Mouse (Mus musculus): Measurements from ENCODE around the gene Iqub. TPM values are rescaled to one million over a fixed set of nuclear protein-coding genes. Genes with fewer than 3 reads are reported as not detected.

Iqub gene
- polyA plus RNA-seq, 1 experiment from 2014 or later, result 0.04 TPM

GRCm38 (mm10) chr6:24540106-24540505 lies 25.2 kb upstream of the Iqub start:
- Histone ChIP-seq H3K4me1 (ENCODE audit: control insufficient read depth, insufficient read depth, low read length) (no peaks in the 10 kb centered on the region), H3K36me3 (ENCODE audit: control insufficient read depth, insufficient read depth, low read length) (no peaks in the 10 kb centered on the region), H3K27ac (ENCODE audit: low read length) (no peak overlapping the region), H3K4me3 (ENCODE audit: low read length) (no peak overlapping the region), H3K9ac (ENCODE audit: low read depth, low read length) (no peak overlapping the region), H3K4me2 (ENCODE audit: low read depth, low read length) (no peak overlapping the region), H3K9me3 (ENCODE audit: control insufficient read depth, low read length) (no peaks in the 10 kb centered on the region), H3K27me3 (replicated peaks; ENCODE audit: control insufficient read depth, insufficient read depth, low read length) (no peaks in the 10 kb centered on the region)
- 77% methylated on average over 4 of the region's 4 CpGs for WGBS
- no peak for ATAC-seq

GRCm38 (mm10) chr6:24538435-24538834 lies 23.6 kb upstream of the Iqub start:
- Histone ChIP-seq H3K36me3 (ENCODE audit: control insufficient read depth, insufficient read depth, low read length) (no peaks in the 10 kb centered on the region), H3K27me3 (replicated peaks; ENCODE audit: control insufficient read depth, insufficient read depth, low read length) (no peaks in the 10 kb centered on the region), H3K4me1 (ENCODE audit: control insufficient read depth, insufficient read depth, low read length) (no peaks in the 10 kb centered on the region), H3K9me3 (ENCODE audit: control insufficient read depth, low read length) (no peaks in the 10 kb centered on the region), H3K27ac (ENCODE audit: low read length) (no peak overlapping the region), H3K9ac (ENCODE audit: low read depth, low read length) (no peak overlapping the region), H3K4me3 (ENCODE audit: low read length) (no peak overlapping the region), H3K4me2 (ENCODE audit: low read depth, low read length) (no peak overlapping the region)
- 87% methylated on average over 3 of the region's 3 CpGs for WGBS
- ATAC-seq, result no peak

DNA sequence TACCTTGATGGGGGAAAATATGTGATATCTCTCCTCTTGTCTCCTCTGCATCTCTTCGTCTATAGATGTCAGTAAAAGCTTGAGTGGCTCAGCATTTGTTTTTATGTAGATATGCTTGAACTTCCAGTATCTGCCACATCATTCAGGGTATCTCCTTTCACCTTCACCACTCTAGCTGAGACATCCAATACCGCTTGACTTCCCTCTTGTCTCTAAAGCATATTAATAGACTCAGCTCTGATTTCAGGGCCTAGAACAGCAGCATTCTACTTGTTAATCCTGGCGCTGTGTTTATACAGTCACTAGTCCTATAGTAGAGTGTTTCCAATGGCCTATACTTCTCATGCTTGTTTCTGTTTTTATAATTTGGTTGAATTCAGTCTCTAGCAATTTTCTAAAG lies 17.9 kb upstream of the Iqub start:
- Histone ChIP-seq H3K9ac (ENCODE audit: low read depth, low read length) (no peak overlapping the region), H3K27ac (ENCODE audit: low read length) (no peak overlapping the region), H3K4me1 (ENCODE audit: control insufficient read depth, insufficient read depth, low read length) (peaks cover 5% of the 10 kb centered on the region; the same call in 1 of the 2 replicates), H3K36me3 (ENCODE audit: control insufficient read depth, insufficient read depth, low read length) (no peaks in the 10 kb centered on the region), H3K4me2 (ENCODE audit: low read depth, low read length) (no peak overlapping the region), H3K4me3 (ENCODE audit: low read length) (no peak overlapping the region), H3K9me3 (ENCODE audit: control insufficient read depth, low read length) (no peaks in the 10 kb centered on the region), H3K27me3 (replicated peaks; ENCODE audit: control insufficient read depth, insufficient read depth, low read length) (no peaks in the 10 kb centered on the region)
- no peak for ATAC-seq
- 80% methylated on average over 3 of the region's 3 CpGs for WGBS

- Histone ChIP-seq H3K4me1 (ENCODE audit: control insufficient read depth, insufficient read depth, low read length) (peaks cover 8% of the 10 kb centered on the region; the same call in 1 of the 2 replicates), H3K4me3 (ENCODE audit: low read length) (peak overlapping the region; percentile 7), H3K4me2 (ENCODE audit: low read depth, low read length) (peak overlapping the region; percentile 45), H3K36me3 (ENCODE audit: control insufficient read depth, insufficient read depth, low read length) (no peaks in the 10 kb centered on the region), H3K9me3 (ENCODE audit: control insufficient read depth, low read length) (no peaks in the 10 kb centered on the region), H3K9ac (ENCODE audit: low read depth, low read length) (no peak overlapping the region), H3K27ac (ENCODE audit: low read length) (no peak overlapping the region), H3K27me3 (replicated peaks; ENCODE audit: control insufficient read depth, insufficient read depth, low read length) (no peaks in the 10 kb centered on the region)
- no peak for ATAC-seq
- 51% methylated on average over 11 of the region's 11 CpGs for WGBS
Observed at GRCm38 (mm10) chr6:24530711-24531420, 16.0 kb upstream of the Iqub start.

GRCm38 (mm10) chr6:24530166-24530565 lies 15.3 kb upstream of the Iqub start:
- WGBS, result 22% methylated on average over 4 of the region's 4 CpGs
- Histone ChIP-seq H3K27me3 (replicated peaks; ENCODE audit: control insufficient read depth, insufficient read depth, low read length) (no peaks in the 10 kb centered on the region), H3K36me3 (ENCODE audit: control insufficient read depth, insufficient read depth, low read length) (no peaks in the 10 kb centered on the region), H3K4me3 (ENCODE audit: low read length) (peak overlapping the region; percentile 7), H3K9me3 (ENCODE audit: control insufficient read depth, low read length) (no peaks in the 10 kb centered on the region), H3K9ac (ENCODE audit: low read depth, low read length) (no peak overlapping the region), H3K4me1 (ENCODE audit: control insufficient read depth, insufficient read depth, low read length) (peaks cover 11% of the 10 kb centered on the region; the same call in 1 of the 2 replicates), H3K27ac (ENCODE audit: low read length) (no peak overlapping the region), H3K4me2 (ENCODE audit: low read depth, low read length) (peak overlapping the region; percentile 45)
- ATAC-seq, result no peak

DNA sequence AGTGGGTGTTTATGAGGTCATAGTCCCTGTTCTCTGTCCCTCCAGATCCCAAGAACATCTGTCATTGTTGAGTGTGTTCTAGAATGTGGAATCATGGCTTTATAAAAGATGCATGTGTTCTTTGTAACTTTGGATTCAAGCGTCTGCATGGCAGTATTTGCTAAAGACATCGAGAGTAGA lies 13.1 kb upstream of the Iqub start, which contains the start of gene Asb15:
Asb15 (plus strand) TSS at position 81 of the 180 bp plus-strand sequence.
- 34% methylated on average over 2 of the region's 2 CpGs for WGBS
- Histone ChIP-seq H3K4me2 (ENCODE audit: low read depth, low read length) (peak within 1 kb of the TSS; percentile 75), H3K4me3 (ENCODE audit: low read length) (peak within 1 kb of the TSS; percentile 64), H3K4me1 (ENCODE audit: control insufficient read depth, insufficient read depth, low read length) (peaks cover 11% of the 10 kb centered on the region; the same call in 1 of the 2 replicates), H3K9me3 (ENCODE audit: control insufficient read depth, low read length) (no peaks in the 10 kb centered on the region), H3K36me3 (ENCODE audit: control insufficient read depth, insufficient read depth, low read length) (no peaks in the 10 kb centered on the region), H3K27me3 (replicated peaks; ENCODE audit: control insufficient read depth, insufficient read depth, low read length) (no peaks in the 10 kb centered on the region), H3K9ac (ENCODE audit: low read depth, low read length) (peak within 1 kb of the TSS; percentile 76), H3K27ac (ENCODE audit: low read length) (peak within 1 kb of the TSS; percentile 39)
- peak; percentile 34 for ATAC-seq

DNA sequence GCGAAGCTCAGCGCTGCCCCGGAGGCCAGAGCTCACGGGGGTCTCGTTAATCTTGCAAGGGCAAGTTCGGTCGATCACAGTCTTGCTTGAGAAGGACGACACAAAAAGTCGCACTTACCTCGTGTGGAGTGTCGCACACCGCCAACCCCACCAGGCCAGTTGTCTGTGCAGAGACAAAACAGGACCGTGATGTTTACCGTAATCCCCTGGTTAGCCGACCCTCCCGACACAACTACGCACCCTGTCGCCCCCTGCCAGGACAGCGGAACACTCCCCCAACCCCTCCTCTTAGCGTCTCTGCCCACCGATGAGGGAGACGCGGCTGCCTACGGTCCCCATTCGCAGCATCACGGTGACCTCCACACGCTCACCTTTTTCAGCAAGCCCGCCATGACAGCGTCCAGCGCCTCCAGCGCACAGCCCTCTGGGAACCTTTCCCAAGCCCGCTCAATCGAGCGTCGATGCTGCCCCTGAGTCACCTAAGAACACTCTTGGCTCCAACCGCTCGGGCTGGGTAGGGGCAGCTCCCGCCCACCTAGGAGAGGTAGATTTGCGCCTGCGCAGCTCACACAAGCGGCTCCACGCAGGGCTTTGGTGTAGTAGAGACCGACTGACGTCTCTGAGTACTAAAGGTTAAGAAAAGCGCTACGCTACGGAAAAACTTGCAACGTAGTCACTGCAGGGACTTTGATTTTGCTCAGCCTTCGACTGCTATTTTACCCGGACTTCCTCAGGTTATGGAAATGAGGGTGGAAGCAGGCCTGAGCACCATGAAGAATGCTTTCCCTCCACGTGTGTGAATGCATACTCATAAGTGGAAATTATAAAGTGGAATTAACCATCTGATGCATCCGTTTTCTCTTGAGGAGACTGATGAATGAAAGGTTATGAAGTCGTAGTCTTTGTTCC lies 12.5 kb upstream of the Iqub start, which contains the start of gene Ndufa5:
Ndufa5 (minus strand) TSS at position 859 of the 909 bp plus-strand sequence.
- H3K4me1 ChIP-seq (ENCODE audit: control insufficient read depth, insufficient read depth, low read length), result peaks cover 11% of the 10 kb centered on the region; the same call in 1 of the 2 replicates
- no peaks in the 10 kb centered on the region for H3K36me3 ChIP-seq (ENCODE audit: control insufficient read depth, insufficient read depth, low read length)
- no peaks in the 10 kb centered on the region for H3K9me3 ChIP-seq (ENCODE audit: control insufficient read depth, low read length)
- H3K27ac ChIP-seq (ENCODE audit: low read length), result peak within 1 kb of the TSS; percentile 39
- peak; percentile 99 for ATAC-seq
- under 1% methylated on average over 53 of the region's 53 CpGs for WGBS
- no peaks in the 10 kb centered on the region for H3K27me3 ChIP-seq (replicated peaks; ENCODE audit: control insufficient read depth, insufficient read depth, low read length)
- peak within 1 kb of the TSS; percentile 76 for H3K9ac ChIP-seq (ENCODE audit: low read depth, low read length)
- peak within 1 kb of the TSS; percentile 75 for H3K4me2 ChIP-seq (ENCODE audit: low read depth, low read length)
- H3K4me3 ChIP-seq (ENCODE audit: low read length), result peak within 1 kb of the TSS; percentile 64

DNA sequence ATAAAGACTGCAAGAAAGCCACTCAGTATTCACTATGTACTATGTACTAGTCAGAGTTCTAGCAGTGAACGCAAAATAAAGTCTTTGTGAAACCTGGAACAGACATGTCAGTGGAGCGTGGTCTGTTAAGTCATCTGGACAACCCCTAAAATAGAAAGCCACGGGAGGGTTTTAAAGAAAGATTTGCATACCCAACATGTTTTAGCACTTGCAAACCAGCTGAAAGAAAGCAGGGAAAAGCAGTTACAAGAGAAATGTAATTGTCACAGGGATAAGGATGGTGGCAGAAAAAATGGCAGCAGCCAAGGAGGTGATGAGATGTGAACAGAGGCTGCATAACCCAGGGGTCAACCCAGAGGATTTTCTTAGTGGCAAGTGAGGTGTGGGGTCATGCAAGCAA lies 10.8 kb upstream of the Iqub start:
- no peak for ATAC-seq
- H3K4me3 ChIP-seq (ENCODE audit: low read length), result no peak overlapping the region
- H3K4me1 ChIP-seq (ENCODE audit: control insufficient read depth, insufficient read depth, low read length), result peaks cover 11% of the 10 kb centered on the region; the same call in 1 of the 2 replicates
- H3K36me3 ChIP-seq (ENCODE audit: control insufficient read depth, insufficient read depth, low read length), result peaks cover 2% of the 10 kb centered on the region; the same call in 1 of the 2 replicates
- H3K4me2 ChIP-seq (ENCODE audit: low read depth, low read length), result no peak overlapping the region
- no peaks in the 10 kb centered on the region for H3K9me3 ChIP-seq (ENCODE audit: control insufficient read depth, low read length)
- H3K27me3 ChIP-seq (replicated peaks; ENCODE audit: control insufficient read depth, insufficient read depth, low read length), result no peaks in the 10 kb centered on the region
- 87% methylated on average over 3 of the region's 3 CpGs for WGBS
- no peak overlapping the region for H3K9ac ChIP-seq (ENCODE audit: low read depth, low read length)
- no peak overlapping the region for H3K27ac ChIP-seq (ENCODE audit: low read length)

DNA sequence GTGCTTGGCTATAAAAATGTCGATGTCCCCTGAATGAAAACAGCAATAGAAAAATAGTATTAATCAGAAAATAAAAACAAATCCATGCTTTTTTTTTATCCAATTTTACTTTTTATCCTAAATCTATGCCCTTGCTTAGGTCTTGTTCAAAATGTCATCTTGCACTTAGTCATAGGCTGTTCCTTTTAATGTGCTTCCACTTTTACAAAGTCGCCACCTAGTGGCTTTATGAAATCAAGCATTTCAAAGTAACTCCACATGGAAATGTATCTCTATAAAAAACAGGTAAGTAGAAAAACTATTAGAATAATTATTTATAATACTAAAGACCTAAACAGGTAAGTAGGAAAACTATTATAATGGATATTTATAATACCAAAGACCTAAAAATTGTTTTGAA lies 1.3 kb upstream of the Iqub start:
- Histone ChIP-seq H3K4me3 (ENCODE audit: low read length) (no peak overlapping the region), H3K4me2 (ENCODE audit: low read depth, low read length) (no peak overlapping the region), H3K27me3 (replicated peaks; ENCODE audit: control insufficient read depth, insufficient read depth, low read length) (no peaks in the 10 kb centered on the region), H3K27ac (ENCODE audit: low read length) (no peak overlapping the region), H3K9me3 (ENCODE audit: control insufficient read depth, low read length) (no peaks in the 10 kb centered on the region), H3K36me3 (ENCODE audit: control insufficient read depth, insufficient read depth, low read length) (peaks cover 2% of the 10 kb centered on the region; the same call in 1 of the 2 replicates), H3K4me1 (ENCODE audit: control insufficient read depth, insufficient read depth, low read length) (peaks cover 5% of the 10 kb centered on the region; the same call in 1 of the 2 replicates), H3K9ac (ENCODE audit: low read depth, low read length) (no peak overlapping the region)
- no peak for ATAC-seq
- WGBS, result 44% methylated on average over 2 of the region's 2 CpGs
